In the genomic region with DNA sequence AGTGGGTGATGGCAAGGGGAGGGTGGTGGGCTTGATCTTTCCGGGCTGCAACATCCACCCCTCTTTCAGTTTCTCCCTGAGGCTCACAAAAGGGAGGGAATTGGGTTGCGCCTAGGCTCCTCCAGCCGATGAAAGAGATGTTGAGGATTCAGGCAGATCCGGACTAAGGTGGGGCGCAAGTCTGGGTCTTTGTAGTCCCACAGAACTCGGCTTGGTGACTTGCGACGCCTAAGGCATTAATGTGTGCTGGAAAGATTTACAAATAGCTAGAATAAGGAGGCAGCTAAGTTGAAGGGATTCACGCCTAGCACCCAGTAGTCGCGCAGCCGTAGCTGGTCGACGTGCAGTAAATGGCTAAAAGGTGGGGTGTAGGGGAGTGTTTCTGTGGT, we compare ENCODE assay signal across 8 mouse cellular contexts. TPM values are rescaled to one million over a fixed set of nuclear protein-coding genes. Genes with fewer than 3 reads are reported as not detected.
A peak's percentile ranks its signal among the peaks of the same experiment; 100 is the strongest.
DNase-seq lines count a peak whose midpoint lies in the region; ATAC-seq lines count a peak whose summit lies in the region.

No protein-coding gene starts in this region.

- WGBS in kidney, embryonic 14.5 days, result under 1% methylated on average over 14 of the region's 14 CpGs
- WGBS in hindbrain, embryonic 14.5 days, result under 1% methylated on average over 14 of the region's 14 CpGs
- 0% methylated on average over 14 of the region's 14 CpGs for WGBS in midbrain, embryonic 16.5 days

- no peak; the same call in 1 of the 2 replicates for ATAC-seq in kidney, embryonic 14.5 days (ENCODE audit: low FRiP score, low TSS enrichment)
- peak; percentile 12; the same call in 1 of the 2 replicates for ATAC-seq in hindbrain, embryonic 14.5 days (ENCODE audit: low FRiP score)
- ATAC-seq in midbrain, embryonic 16.5 days, result peak; percentile 43; the same call in 1 of the 2 replicates

- H3K36me3 ChIP-seq in kidney, embryonic 14.5 days (ENCODE audit: control insufficient read depth, insufficient read depth, low read length), result no peaks in the 10 kb centered on the region
- 0 out of 2 replicates have a peak, but pooled peaks cover 8% of the 10 kb centered on the region for H3K36me3 ChIP-seq in hindbrain, embryonic 14.5 days (replicated peaks; ENCODE audit: control insufficient read depth, insufficient read depth)
- no peaks in the 10 kb centered on the region for H3K36me3 ChIP-seq in midbrain, embryonic 16.5 days (ENCODE audit: control insufficient read depth, insufficient read depth, low read length)

- peaks cover 33% of the 10 kb centered on the region for H3K27me3 ChIP-seq in kidney, embryonic 14.5 days (ENCODE audit: control insufficient read depth, insufficient read depth, low read length)
- no peaks in the 10 kb centered on the region for H3K27me3 ChIP-seq in hindbrain, embryonic 14.5 days (ENCODE audit: control insufficient read depth, insufficient read depth, low read length)
- no peaks in the 10 kb centered on the region for H3K27me3 ChIP-seq in midbrain, embryonic 16.5 days (ENCODE audit: control insufficient read depth, insufficient read depth, low read depth, low read length)

- peak overlapping the region; percentile 56 for H3K4me3 ChIP-seq in kidney, embryonic 14.5 days (ENCODE audit: low read length)
- H3K4me3 ChIP-seq in brown adipose tissue, adult 24 weeks (ENCODE audit: insufficient read depth, low read depth, low read length), result peak overlapping the region; percentile 61
- peak overlapping the region; percentile 73 for H3K4me3 ChIP-seq in hindbrain, embryonic 14.5 days (replicated peaks; ENCODE audit: low read length)
- peak overlapping the region; percentile 84 for H3K4me3 ChIP-seq in midbrain, embryonic 16.5 days (ENCODE audit: low read depth, low read length)

- H3K4me1 ChIP-seq in kidney, embryonic 14.5 days (ENCODE audit: control insufficient read depth, insufficient read depth, low read length), result no peaks in the 10 kb centered on the region
- 0 out of 2 replicates have a peak, but pooled peaks cover 3% of the 10 kb centered on the region for H3K4me1 ChIP-seq in brown adipose tissue, adult 24 weeks (ENCODE audit: control insufficient read depth, insufficient read depth, insufficient read length, low read length)
- peaks cover 15% of the 10 kb centered on the region for H3K4me1 ChIP-seq in hindbrain, embryonic 14.5 days (replicated peaks; ENCODE audit: control insufficient read depth, insufficient read depth, low read length)
- H3K4me1 ChIP-seq in midbrain, embryonic 16.5 days (ENCODE audit: control insufficient read depth, insufficient read depth, low read length), result peaks cover 27% of the 10 kb centered on the region

- DNase-seq in kidney, adult 9 months, result no peak
- DNase-seq in hindbrain, embryonic 14.5 days (ENCODE audit: low spot score), result peak; percentile 61
- DNase-seq in right cerebral cortex, postnatal 4 days, result no peak
- no peak for DNase-seq in layer of hippocampus, postnatal 10 days (ENCODE audit: low spot score in 2 of 2)
- DNase-seq in embryo, embryonic 10 days (ENCODE audit: low spot score), result no peak

- no peaks in the 10 kb centered on the region for H3K9me3 ChIP-seq in kidney, embryonic 14.5 days (ENCODE audit: control insufficient read depth, low read length)
- H3K9me3 ChIP-seq in hindbrain, embryonic 14.5 days (ENCODE audit: control insufficient read depth, low read length), result no peaks in the 10 kb centered on the region
- H3K9me3 ChIP-seq in midbrain, embryonic 16.5 days (replicated peaks; ENCODE audit: control insufficient read depth, low read length, poor library complexity, severe bottlenecking), result no peaks in the 10 kb centered on the region

- H3K9ac ChIP-seq in kidney, embryonic 14.5 days (ENCODE audit: low read depth, low read length), result peak overlapping the region; percentile 51
- peak overlapping the region; percentile 90 for H3K9ac ChIP-seq in hindbrain, embryonic 14.5 days
- H3K9ac ChIP-seq in midbrain, embryonic 16.5 days (ENCODE audit: low read depth, low read length), result peak overlapping the region; percentile 97

- no peak overlapping the region for H3K27ac ChIP-seq in kidney, embryonic 14.5 days (ENCODE audit: low read depth, low read length)
- H3K27ac ChIP-seq in brown adipose tissue, adult 24 weeks (replicated peaks; ENCODE audit: low read depth, low read length), result no peak overlapping the region
- peak overlapping the region; percentile 95 for H3K27ac ChIP-seq in hindbrain, embryonic 14.5 days
- peak overlapping the region; percentile 98 for H3K27ac ChIP-seq in midbrain, embryonic 16.5 days (ENCODE audit: low read length)

- H3K4me2 ChIP-seq in kidney, embryonic 14.5 days (replicated peaks; ENCODE audit: low read depth, low read length), result peak overlapping the region; percentile 91
- H3K4me2 ChIP-seq in hindbrain, embryonic 14.5 days (replicated peaks), result peak overlapping the region; percentile 80
- H3K4me2 ChIP-seq in midbrain, embryonic 16.5 days (ENCODE audit: low read length), result peak overlapping the region; percentile 81

RNA-seq across cellular contexts. Expression of gene Dpysl5, which starts 0.6 kb away (rescaled TPM):
- 3.8 and 7.2 TPM in 2 replicates for polyA plus RNA-seq in kidney, embryonic 14.5 days (2014; fragmentation: Nextera tagmentation; extraction: Ambion mirVana)
- not detected in 2 replicates for polyA plus RNA-seq in brown adipose tissue, adult 24 weeks (2012; ENCODE audit: insufficient read depth, insufficient read length, missing spikeins)
- polyA plus RNA-seq in hindbrain, embryonic 14.5 days (2014; fragmentation: Nextera tagmentation; extraction: Ambion mirVana), result 202 and 220 TPM in 2 replicates
- 284 and 306 TPM in 2 replicates for polyA plus RNA-seq in midbrain, embryonic 16.5 days (2015; fragmentation: Nextera tagmentation; extraction: Ambion mirVana)
- 100 to 1,000 TPM; 321 to 327 TPM for total RNA-seq in layer of hippocampus, postnatal 10 days (2021)

RNA-seq across cellular contexts. Expression of gene Cenpa, which starts 45.4 kb away (rescaled TPM):
- polyA plus RNA-seq in kidney, embryonic 14.5 days (2014; fragmentation: Nextera tagmentation; extraction: Ambion mirVana), result 363 and 456 TPM in 2 replicates
- polyA plus RNA-seq in brown adipose tissue, adult 24 weeks (2012; ENCODE audit: insufficient read depth, insufficient read length, missing spikeins), result 4.2 and 13.7 TPM in 2 replicates
- 41.0 and 45.0 TPM in 2 replicates for polyA plus RNA-seq in hindbrain, embryonic 14.5 days (2014; fragmentation: Nextera tagmentation; extraction: Ambion mirVana)
- 22.6 and 30.5 TPM in 2 replicates for polyA plus RNA-seq in midbrain, embryonic 16.5 days (2015; fragmentation: Nextera tagmentation; extraction: Ambion mirVana)
- 10 to 100 TPM in 1 of 2 experiments, 1 to 10 TPM in 1; 9.3 to 10.4 TPM for total RNA-seq in layer of hippocampus, postnatal 10 days (2021)

Comparison
In these comparisons a context has a peak if more than half of its experiments do, and no peak if none do; other contexts are left out.
1. H3K27ac ChIP-seq: peak in hindbrain, embryonic 14.5 days (single experiment) and midbrain, embryonic 16.5 days (single experiment); none in kidney, embryonic 14.5 days (single experiment) and brown adipose tissue, adult 24 weeks (single experiment).
2. RNA of gene Dpysl5, which starts 0.6 kb away (polyA plus RNA-seq): 284 to 306 TPM in midbrain, embryonic 16.5 days and 202 to 220 TPM in hindbrain, embryonic 14.5 days; 3.8 to 7.2 TPM in kidney, embryonic 14.5 days and not detected in brown adipose tissue, adult 24 weeks; every median in the first group is over 10 times any median in the second.
3. Peak in every context shown above with its lines, with median percentiles within 50 percentile points of each other: H3K4me2 ChIP-seq, H3K4me3 ChIP-seq and H3K9ac ChIP-seq.